In the genomic region with DNA sequence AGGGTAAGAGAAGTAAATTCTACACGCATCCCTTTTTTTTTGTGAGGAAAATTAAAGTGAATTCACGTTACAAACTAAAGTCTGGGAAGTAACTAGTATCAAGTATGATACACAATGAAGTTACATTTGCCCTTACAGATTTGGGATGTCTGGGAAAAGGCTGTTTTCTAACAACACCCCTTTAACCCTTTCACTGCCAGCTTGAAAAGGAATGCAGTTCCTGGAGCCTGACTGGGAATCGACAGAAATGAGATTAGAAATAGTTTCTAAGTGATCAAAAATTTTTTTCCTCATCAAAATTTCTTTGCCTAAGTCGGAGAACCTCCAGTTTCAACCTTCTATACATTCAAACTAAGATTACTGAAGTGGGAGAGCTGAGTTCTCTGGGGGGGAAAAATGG, we compare ENCODE assay signal across 9 mouse cellular contexts. TPM values are rescaled to one million over a fixed set of nuclear protein-coding genes. Genes with fewer than 3 reads are reported as not detected.
DNase-seq lines count a peak whose midpoint lies in the region; ATAC-seq and TF ChIP-seq lines count a peak whose summit lies in the region.
"Had no signal": no experiment of that assay in that cellular context is flagged by ENCODE, and none has a peak within 500 bp of the region (broad histone marks: within the 10 kb centered on the region; RNA-seq: fewer than 3 reads in every experiment).

No protein-coding gene starts in this region.

- TF ChIP-seq POLR2A in lung, adult 2 months (IDR thresholded peaks at IDR 0.05; ENCODE audit: borderline replicate concordance, extremely low read depth, low read depth, low read length): no peak

- no peaks in the 10 kb centered on the region for H3K9me3 ChIP-seq in hindbrain, embryonic 10.5 days
- no peaks in the 10 kb centered on the region for H3K9me3 ChIP-seq in midbrain, embryonic 12.5 days

- H3K27me3 ChIP-seq in hindbrain, embryonic 10.5 days (ENCODE audit: insufficient read depth, poor library complexity, severe bottlenecking): no peaks in the 10 kb centered on the region
- H3K27me3 ChIP-seq in midbrain, embryonic 12.5 days: no peaks in the 10 kb centered on the region

- peak overlapping the region; percentile 90 for H3K4me2 ChIP-seq in midbrain, embryonic 12.5 days (replicated peaks)

- no peak for DNase-seq in lung, adult 2 months
- DNase-seq in lung, adult 18-20 months: no peak
- no peak for DNase-seq in hindbrain, embryonic 10.5 days (ENCODE audit: low spot score)
- no peak for DNase-seq in frontal cortex, postnatal 14 days (ENCODE audit: low spot score in 2 of 2)
- no peak for DNase-seq in frontal cortex, postnatal 36 days (ENCODE audit: low spot score in 2 of 2)

- H3K4me3 ChIP-seq in lung, adult 2 months (replicated peaks; ENCODE audit: extremely low read depth, low read depth, low read length): peak overlapping the region; percentile 99
- peak overlapping the region; percentile 69 for H3K4me3 ChIP-seq in brown adipose tissue, adult 24 weeks (ENCODE audit: insufficient read depth, low read depth, low read length)
- H3K4me3 ChIP-seq in hindbrain, embryonic 10.5 days: peak overlapping the region; percentile 90
- H3K4me3 ChIP-seq in midbrain, embryonic 12.5 days: peak overlapping the region; percentile 94

- H3K4me1 ChIP-seq in lung, adult 2 months (ENCODE audit: control insufficient read depth, insufficient read depth, low read length): no peaks in the 10 kb centered on the region; the same call in none of the 2 replicates
- H3K4me1 ChIP-seq in brown adipose tissue, adult 24 weeks (ENCODE audit: control insufficient read depth, insufficient read depth, insufficient read length, low read length): peaks cover 7% of the 10 kb centered on the region; the same call in 1 of the 2 replicates
- H3K4me1 ChIP-seq in hindbrain, embryonic 10.5 days (replicated peaks): peaks cover 13% of the 10 kb centered on the region
- H3K4me1 ChIP-seq in midbrain, embryonic 12.5 days: peaks cover 19% of the 10 kb centered on the region

- no peaks in the 10 kb centered on the region for H3K36me3 ChIP-seq in hindbrain, embryonic 10.5 days
- H3K36me3 ChIP-seq in midbrain, embryonic 12.5 days: no peaks in the 10 kb centered on the region

- no peak for ATAC-seq in midbrain, embryonic 12.5 days (ENCODE audit: low FRiP score, low read depth)
- no peak for ATAC-seq in granulocyte monocyte progenitor cell, adult 5-6 weeks (replicated peaks; ENCODE audit: poor library complexity, severe bottlenecking)

- peak overlapping the region; percentile 92 for H3K27ac ChIP-seq in brown adipose tissue, adult 24 weeks (replicated peaks; ENCODE audit: low read depth, low read length)
- peak overlapping the region; percentile 99; the same call in 1 of the 2 replicates for H3K27ac ChIP-seq in hindbrain, embryonic 10.5 days
- H3K27ac ChIP-seq in midbrain, embryonic 12.5 days (replicated peaks): no peak overlapping the region

- peak overlapping the region; percentile 89 for H3K9ac ChIP-seq in midbrain, embryonic 12.5 days (replicated peaks)

- WGBS in lung, adult 2 months: 21% methylated on average over 4 of the region's 4 CpGs
- WGBS in hindbrain, embryonic 10.5 days: 26% methylated on average over 4 of the region's 4 CpGs
- WGBS in midbrain, embryonic 12.5 days: 28% methylated on average over 4 of the region's 4 CpGs

- no peak for TF ChIP-seq CTCF in lung, adult 2 months (IDR thresholded peaks at IDR 0.05; ENCODE audit: insufficient read depth, low read length)

RNA-seq across cellular contexts. Expression of a gene that starts 0.9 kb away (rescaled TPM):
- 36.2 and 64.3 TPM in 2 replicates for polyA plus RNA-seq in lung, adult 2 months (2012; rRNA removed)
- 1,889 and 2,102 TPM in 2 replicates for polyA plus RNA-seq in brown adipose tissue, adult 24 weeks (2012; ENCODE audit: insufficient read depth, insufficient read length, missing spikeins)
- 93.9 and 94.9 TPM in 2 replicates for polyA plus RNA-seq in hindbrain, embryonic 10.5 days (2016; fragmentation: Nextera tagmentation; extraction: Ambion mirVana)
- 96.0 and 101 TPM in 2 replicates for polyA plus RNA-seq in midbrain, embryonic 12.5 days (2016; fragmentation: Nextera tagmentation; extraction: Ambion mirVana)
- total RNA-seq in granulocyte monocyte progenitor cell, adult 5-6 weeks (2014; fragmentation: Nextera tagmentation): 91.8 and 97.8 TPM in 2 replicates
- 128 and 147 TPM in 2 replicates for total RNA-seq in granulocyte monocyte progenitor cell, adult 5-6 weeks (2017)

RNA-seq across cellular contexts. Expression of a gene that starts 1.0 kb away (rescaled TPM):
- 49.3 and 112 TPM in 2 replicates for polyA plus RNA-seq in lung, adult 2 months (2012; rRNA removed)
- polyA plus RNA-seq in brown adipose tissue, adult 24 weeks (2012; ENCODE audit: insufficient read depth, insufficient read length, missing spikeins): 4,023 and 4,386 TPM in 2 replicates
- 93.0 and 100 TPM in 2 replicates for polyA plus RNA-seq in hindbrain, embryonic 10.5 days (2016; fragmentation: Nextera tagmentation; extraction: Ambion mirVana)
- 78.9 and 81.3 TPM in 2 replicates for polyA plus RNA-seq in midbrain, embryonic 12.5 days (2016; fragmentation: Nextera tagmentation; extraction: Ambion mirVana)
- total RNA-seq in granulocyte monocyte progenitor cell, adult 5-6 weeks (2014; fragmentation: Nextera tagmentation): 108 and 135 TPM in 2 replicates
- 79.1 and 83.8 TPM in 2 replicates for total RNA-seq in granulocyte monocyte progenitor cell, adult 5-6 weeks (2017)

RNA-seq across cellular contexts. Expression of a gene that starts 48.1 kb away (rescaled TPM):
- polyA plus RNA-seq in lung, adult 2 months (2012; rRNA removed): not detected in 2 replicates
- polyA plus RNA-seq in brown adipose tissue, adult 24 weeks (2012; ENCODE audit: insufficient read depth, insufficient read length, missing spikeins): not detected in 2 replicates
- 2.2 and 4.9 TPM in 2 replicates for polyA plus RNA-seq in hindbrain, embryonic 10.5 days (2016; fragmentation: Nextera tagmentation; extraction: Ambion mirVana)
- 7.2 and 7.6 TPM in 2 replicates for polyA plus RNA-seq in midbrain, embryonic 12.5 days (2016; fragmentation: Nextera tagmentation; extraction: Ambion mirVana)
- not detected in 2 replicates for total RNA-seq in granulocyte monocyte progenitor cell, adult 5-6 weeks (2014; fragmentation: Nextera tagmentation)
- not detected in 2 replicates for total RNA-seq in granulocyte monocyte progenitor cell, adult 5-6 weeks (2017)

RNA-seq across cellular contexts. Expression of a gene that starts 49.1 kb away (rescaled TPM):
- 0.09 and 0.15 TPM in 2 replicates for polyA plus RNA-seq in lung, adult 2 months (2012; rRNA removed)
- polyA plus RNA-seq in brown adipose tissue, adult 24 weeks (2012; ENCODE audit: insufficient read depth, insufficient read length, missing spikeins): not detected in 2 replicates
- polyA plus RNA-seq in hindbrain, embryonic 10.5 days (2016; fragmentation: Nextera tagmentation; extraction: Ambion mirVana): 7.2 and 22.7 TPM in 2 replicates
- polyA plus RNA-seq in midbrain, embryonic 12.5 days (2016; fragmentation: Nextera tagmentation; extraction: Ambion mirVana): 24.9 and 26.9 TPM in 2 replicates
- total RNA-seq in granulocyte monocyte progenitor cell, adult 5-6 weeks (2014; fragmentation: Nextera tagmentation): not detected in 2 replicates
- not detected in 2 replicates for total RNA-seq in granulocyte monocyte progenitor cell, adult 5-6 weeks (2017)

RNA-seq across cellular contexts. Expression of a gene that starts 51.5 kb away (rescaled TPM):
- polyA plus RNA-seq in lung, adult 2 months (2012; rRNA removed): 0.15 and 0.27 TPM in 2 replicates
- not detected in 2 replicates for polyA plus RNA-seq in brown adipose tissue, adult 24 weeks (2012; ENCODE audit: insufficient read depth, insufficient read length, missing spikeins)
- not detected in 2 replicates for polyA plus RNA-seq in hindbrain, embryonic 10.5 days (2016; fragmentation: Nextera tagmentation; extraction: Ambion mirVana)
- not detected in 2 replicates for polyA plus RNA-seq in midbrain, embryonic 12.5 days (2016; fragmentation: Nextera tagmentation; extraction: Ambion mirVana)
- 0.30 TPM in 1 of 2 replicates, not detected in the other for total RNA-seq in granulocyte monocyte progenitor cell, adult 5-6 weeks (2014; fragmentation: Nextera tagmentation)
- total RNA-seq in granulocyte monocyte progenitor cell, adult 5-6 weeks (2017): not detected in 2 replicates
- polyA plus RNA-seq: frontal cortex, adult 2 months had no signal

Comparison
In these comparisons a context has a peak if more than half of its experiments do, and no peak if none do; other contexts are left out.
1. RNA of a gene that starts 0.9 kb away (polyA plus RNA-seq): 1,889 to 2,102 TPM in brown adipose tissue, adult 24 weeks; 96.0 to 101 TPM in midbrain, embryonic 12.5 days, 93.9 to 94.9 TPM in hindbrain, embryonic 10.5 days and 36.2 to 64.3 TPM in lung, adult 2 months; every median in the first group is over 10 times any median in the second.
2. RNA of a gene that starts 1.0 kb away (polyA plus RNA-seq): 4,023 to 4,386 TPM in brown adipose tissue, adult 24 weeks; 49.3 to 112 TPM in lung, adult 2 months, 93.0 to 100 TPM in hindbrain, embryonic 10.5 days and 78.9 to 81.3 TPM in midbrain, embryonic 12.5 days; every median in the first group is over 10 times any median in the second.
3. Peak in every context shown above with its lines, with median percentiles within 50 percentile points of each other: H3K4me3 ChIP-seq.